Mouse (Mus musculus) telencephalon, adult 2 months (tissue): ENCODE results near the gene Fbxo45.
"Not testable (repeated sequence)": the region's sequence is repeated elsewhere in the genome, so short reads cannot be mapped to it uniquely, and the experiment has no call there.

Source experiments
- DNase-seq: peaks from one replicate; pipeline ENCODE4 v3.0.0-alpha.2; 2011; ENCODE audit warnings: low read depth, low spot score

The Fbxo45 gene

DNA sequence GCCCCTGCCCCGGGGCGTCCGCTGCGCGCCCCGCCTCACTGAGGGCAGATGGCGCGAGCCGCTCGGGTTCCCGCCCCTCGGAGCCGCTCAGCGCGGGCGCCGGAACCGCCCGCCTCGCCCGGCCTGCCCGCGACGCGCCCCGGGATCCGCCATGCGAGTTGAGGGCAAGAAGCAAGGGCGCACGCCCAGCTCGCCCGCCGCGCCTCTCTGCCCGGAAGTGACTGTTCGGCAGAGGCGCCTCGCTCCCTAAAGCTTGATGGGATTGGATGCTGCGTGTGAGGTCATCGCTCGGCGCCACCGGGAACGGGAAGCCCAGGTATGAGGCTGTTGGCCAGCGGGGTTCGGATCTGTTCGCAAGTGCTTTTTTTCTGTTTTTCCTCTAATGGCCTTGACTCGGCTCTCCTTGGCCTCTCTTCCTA lies at the start of gene Fbxo45, which contains the start of gene Wdr53:
Gene Fbxo45, minus strand, starts transcription at position 207 of the 419 bp plus-strand sequence.
Gene Wdr53, plus strand, starts transcription at position 276 of the 419 bp plus-strand sequence.
- DNase-seq: peak; percentile 96

DNA sequence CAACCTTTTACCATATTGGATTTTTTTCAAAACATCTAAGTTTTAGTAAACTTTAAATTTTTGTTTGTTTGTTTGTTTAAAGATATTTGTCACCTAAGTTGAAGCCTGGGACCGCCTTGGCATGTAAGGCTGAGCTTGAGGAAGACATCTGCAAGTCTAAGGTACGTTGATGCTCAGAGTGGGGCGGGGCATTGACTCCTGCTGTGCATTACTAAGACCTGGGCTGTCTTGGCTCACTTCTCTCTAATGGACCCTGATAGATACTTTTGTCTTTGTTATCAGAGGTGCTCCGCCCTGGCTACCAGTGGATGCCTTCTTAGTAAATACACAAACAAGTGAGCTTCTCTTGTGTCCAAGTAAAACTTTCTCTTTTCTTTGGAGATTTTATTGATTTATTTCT lies 44.9 kb upstream of the Fbxo45 start:
- DNase-seq: no peak

- no peak for DNase-seq
These were observed 35.6 kb upstream of the Fbxo45 start for GRCm38 (mm10) chr16:32282608-32283007.

DNA sequence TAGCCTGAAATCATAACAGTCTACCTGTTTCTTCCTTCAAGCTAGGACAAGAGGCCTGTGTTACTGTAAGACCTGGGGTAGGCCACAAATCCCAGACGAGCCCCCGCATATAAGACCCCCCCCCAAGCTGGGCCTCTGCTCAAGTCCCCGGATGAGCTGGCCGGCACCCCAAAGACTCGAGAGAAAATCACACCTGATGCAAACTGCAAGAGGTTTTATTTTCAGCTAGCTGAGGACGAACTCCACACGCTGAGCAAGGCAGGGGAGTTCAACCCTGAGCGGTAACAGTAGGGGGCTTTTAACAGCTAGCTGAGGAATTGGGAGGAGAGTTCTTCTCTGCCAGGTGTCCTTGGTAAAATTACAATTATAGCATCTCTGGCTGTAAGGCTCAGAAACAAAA lies 33.3 kb upstream of the Fbxo45 start:
- DNase-seq: no peak

DNA sequence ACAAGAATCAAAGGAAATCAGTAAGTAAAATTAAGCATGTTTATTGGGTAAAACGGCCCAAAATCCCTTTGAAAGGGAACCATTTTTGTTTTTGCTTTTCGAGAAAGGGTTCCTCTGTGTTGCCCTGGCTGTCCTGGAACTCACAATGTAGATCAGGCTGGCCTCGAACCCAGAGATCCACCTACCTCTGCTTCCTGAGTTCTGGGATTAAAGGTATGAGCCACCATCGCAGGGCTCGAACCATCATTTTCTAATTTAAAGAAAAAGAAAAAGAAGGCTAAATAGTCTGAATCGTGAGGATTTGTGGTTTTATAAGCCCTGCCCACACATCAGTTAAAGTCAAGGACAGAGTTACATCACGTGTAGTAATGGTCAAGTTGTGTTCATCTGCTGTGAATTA lies 31.4 kb upstream of the Fbxo45 start:
- no peak for DNase-seq

DNA sequence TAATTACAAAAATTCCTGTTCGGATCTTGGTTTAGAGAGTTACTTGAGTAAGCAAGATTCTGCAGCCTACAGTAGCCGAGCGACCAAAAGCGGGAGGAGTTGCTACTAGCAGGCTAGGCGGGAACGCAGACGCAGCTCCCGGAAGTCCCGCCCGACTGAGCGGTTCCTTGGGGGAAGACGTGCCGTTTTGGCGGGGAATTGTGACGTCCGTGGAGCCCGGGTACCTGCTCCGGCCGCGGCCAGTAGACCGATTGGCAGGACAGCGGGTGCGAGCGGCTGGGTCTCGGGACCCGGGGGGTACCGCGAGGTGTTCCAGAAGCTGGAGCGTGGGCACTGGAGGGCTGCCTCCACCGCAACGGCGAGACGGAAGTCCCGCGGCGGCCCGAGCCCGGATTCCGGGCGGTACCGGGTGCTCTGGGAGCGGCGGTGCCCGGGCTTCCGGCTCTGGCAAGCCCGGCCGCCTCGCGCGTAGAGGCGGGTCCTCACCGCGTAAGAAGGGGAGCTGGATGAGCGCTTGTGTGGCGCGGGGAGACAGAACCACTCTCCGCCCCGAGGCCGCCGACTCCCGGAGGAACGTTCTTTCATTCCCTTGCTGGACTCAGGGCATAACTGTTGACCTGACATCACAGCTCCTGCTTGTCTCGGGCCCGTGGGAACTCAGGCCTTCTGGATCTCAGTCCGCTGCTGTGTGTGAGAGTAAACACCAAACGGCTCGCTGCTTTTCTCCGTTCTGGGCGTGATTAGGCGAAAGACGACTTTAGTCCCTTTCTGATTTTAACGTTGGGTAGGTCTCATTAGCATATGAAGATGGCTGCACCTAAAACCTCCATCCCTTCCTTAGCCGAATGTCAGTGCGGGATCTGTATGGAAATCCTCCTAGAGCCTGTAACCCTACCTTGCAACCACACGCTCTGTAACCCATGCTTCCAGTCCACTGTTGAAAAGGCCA lies 30.6 kb upstream of the Fbxo45 start, which contains the start of gene Rnf168:
Gene Rnf168, plus strand, starts transcription at position 152 of the 949 bp plus-strand sequence.
- DNase-seq: peak; percentile 89

DNA sequence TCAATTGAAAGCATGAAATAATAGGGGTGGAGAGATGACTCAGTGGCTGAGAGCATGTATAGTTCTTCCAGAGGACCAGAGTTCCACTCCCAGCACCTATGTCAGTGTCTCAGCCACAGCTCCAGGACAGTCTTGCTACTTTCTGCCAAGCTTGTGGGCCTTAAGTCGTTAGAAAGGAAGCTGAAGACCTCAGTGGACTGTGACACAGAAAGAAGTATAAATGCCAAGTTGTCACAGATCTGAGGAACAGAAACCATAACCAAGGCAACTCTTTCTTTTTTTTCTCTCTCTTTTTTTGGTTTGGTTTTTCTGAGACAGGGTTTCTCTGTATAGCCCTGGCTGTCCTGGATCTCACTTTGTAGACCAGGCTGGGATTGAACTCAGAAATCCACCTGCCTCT lies 28.9 kb upstream of the Fbxo45 start:
- no peak for DNase-seq

GRCm38 (mm10) chr16:32275041-32275440 lies 28.1 kb upstream of the Fbxo45 start:
- no peak for DNase-seq

DNA sequence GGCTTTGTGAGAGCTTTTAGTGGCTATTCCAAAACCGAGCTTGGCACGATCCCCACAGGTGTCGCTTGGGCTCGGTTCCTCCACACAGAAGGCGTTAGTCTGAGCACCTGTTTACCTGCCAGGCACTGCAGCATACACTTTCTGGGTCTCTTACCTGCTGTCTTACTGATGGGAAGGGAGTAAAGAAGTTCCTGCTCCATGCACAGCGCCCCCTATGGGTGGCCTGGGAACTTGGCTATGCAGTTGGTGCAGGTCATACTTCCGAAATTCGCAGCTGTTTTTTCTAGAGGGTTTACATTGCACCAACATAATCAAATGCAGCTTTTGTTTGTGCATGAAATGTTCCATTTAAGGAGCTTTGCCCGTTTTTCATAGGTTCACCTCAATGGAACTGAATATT lies 26.4 kb upstream of the Fbxo45 start:
- no peak for DNase-seq

GRCm38 (mm10) chr16:32271291-32271690 lies 24.3 kb upstream of the Fbxo45 start, which contains the start of gene Smco1:
TSS of gene Smco1 (plus strand) at chr16:32271468.
- no peak for DNase-seq

DNA sequence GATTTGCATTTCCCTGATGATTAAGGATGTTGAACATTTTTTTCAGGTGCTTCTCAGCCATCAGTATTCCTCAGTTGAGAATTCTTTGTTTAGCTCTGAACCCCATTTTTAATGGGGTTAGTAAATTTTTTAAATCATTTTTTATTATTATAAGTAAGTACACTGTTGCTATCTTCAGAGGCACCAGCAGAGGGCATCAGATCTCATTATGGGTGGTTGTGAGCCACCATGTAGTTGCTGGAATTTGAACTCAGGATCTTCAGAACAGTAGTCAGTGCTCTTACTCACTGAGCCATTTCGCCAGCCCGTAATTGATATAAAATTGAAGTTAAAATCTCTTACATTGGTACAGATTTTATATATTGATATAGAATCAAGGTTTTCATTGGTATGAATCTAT lies 17.3 kb upstream of the Fbxo45 start:
- DNase-seq: not testable (repeated sequence)

DNA sequence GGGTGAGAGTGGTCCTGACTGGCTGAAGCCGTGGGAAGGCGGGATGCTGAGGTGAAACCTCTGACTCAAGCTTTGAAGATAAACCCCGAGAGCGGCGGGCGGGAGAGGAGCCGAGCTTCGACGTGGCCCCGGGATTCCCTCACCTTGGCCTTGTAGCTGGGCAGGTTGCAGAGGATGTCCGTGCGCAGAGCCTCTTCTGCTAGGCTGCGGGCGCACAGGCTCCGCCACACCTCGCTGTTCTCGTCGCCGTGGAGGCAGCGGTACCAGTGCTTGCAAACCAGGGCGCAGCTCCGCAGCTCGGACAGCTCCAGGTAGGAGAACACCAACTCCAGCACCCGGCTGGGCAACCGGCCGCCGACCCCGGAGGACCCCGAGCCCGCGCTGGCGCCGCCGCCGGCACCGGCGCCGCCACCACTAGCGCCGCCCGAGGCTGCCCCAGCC lies 587 bp downstream of the Fbxo45 start:
- DNase-seq: no peak

- no peak for DNase-seq
These were observed 3.1 kb downstream of the Fbxo45 start for GRCm38 (mm10) chr16:32243901-32244300.

DNA sequence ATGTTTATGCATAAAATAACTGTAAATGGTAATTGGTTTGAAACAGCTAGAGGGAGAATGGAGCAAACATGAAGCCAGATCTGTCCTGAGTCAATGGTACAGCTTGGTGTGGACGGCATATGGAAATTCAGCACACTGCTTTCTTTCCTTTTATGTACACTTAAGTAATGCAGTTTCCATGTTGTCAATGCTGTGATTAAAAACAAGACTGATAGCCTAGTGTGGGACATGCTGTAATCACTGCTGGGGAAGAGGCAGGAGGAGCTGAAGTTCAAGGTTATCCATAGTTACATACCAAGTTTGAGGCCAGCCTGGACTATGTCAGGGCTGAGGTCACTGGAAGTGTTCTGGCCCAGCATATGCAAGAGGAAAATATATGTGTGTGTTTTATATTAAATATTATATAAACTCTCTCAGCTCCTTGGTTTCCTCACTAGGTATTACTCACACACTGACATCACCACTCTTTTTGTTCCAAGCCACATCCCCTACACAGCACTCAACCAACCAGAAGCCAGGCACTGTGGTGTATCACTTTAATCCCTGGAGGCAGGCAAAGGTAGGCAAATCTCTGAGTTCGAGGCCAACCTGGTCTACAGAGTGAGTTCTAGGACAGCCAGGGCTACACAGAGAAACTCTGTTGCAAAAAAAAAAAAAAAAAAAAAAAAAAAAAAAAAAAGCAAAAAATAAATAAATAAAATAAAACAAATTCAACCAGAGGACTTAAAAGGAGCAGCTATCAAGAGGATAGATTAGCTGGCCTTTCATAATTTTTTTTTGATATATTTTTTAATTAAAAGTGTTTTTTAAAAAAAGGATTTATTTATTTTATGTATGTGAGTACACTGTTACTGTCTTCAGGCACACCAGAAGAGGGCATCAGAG lies 7.3 kb downstream of the Fbxo45 start:
- DNase-seq: no peak

DNA sequence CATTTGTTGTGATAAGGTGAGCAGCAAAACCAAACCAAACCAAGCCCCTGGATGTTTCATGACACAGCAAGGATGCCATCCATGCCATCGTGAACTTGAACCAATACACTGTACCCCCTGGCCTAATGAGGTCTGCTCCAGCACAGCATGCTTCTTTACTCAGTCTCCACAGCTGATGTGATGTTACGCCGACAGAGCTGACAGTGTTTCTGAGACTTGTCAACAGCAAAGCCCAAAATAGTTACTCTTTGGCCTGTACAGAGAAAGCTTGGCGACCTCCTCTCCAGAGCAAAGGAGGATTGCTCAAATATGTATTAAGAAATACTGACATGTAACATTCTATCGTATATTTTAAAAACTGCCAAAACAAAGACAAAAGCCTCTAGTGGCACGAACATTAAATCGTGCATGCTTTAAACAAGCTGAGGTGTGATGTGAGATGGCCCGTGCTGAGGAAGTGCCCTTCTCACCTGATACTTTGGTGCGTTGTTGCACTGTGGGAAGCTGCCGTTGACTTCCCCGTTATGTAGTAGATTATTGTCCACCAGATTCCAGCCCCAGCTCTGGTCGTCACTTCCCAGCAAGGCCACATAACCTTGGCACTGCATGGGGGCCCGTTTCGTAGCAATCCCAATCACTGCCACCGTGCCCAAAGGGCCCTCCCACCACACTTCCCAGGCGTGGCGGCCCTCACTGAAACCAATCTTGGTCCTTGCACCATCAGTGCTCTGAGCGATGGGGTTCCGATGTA lies 8.9 kb downstream of the Fbxo45 start:
- DNase-seq: no peak

DNA sequence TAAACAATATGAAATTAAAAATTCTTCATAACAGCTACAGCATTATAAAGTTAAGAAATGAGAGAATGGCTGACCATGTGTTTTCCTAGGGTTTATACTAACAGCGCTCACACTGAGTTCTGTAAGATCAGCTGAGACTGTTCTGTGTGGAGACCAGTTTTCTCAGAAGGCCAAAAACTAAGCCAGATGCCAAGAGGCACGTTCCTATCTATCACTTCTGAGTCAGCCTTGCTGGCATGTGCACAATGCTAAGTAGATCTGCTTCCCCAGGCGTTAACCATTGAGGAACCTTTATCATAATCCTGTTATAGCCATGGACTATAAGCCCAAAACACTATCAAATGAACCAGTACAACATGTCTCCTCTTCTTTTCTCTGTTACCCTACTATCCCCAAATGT lies 14.9 kb downstream of the Fbxo45 start:
- not testable (repeated sequence) for DNase-seq

DNA sequence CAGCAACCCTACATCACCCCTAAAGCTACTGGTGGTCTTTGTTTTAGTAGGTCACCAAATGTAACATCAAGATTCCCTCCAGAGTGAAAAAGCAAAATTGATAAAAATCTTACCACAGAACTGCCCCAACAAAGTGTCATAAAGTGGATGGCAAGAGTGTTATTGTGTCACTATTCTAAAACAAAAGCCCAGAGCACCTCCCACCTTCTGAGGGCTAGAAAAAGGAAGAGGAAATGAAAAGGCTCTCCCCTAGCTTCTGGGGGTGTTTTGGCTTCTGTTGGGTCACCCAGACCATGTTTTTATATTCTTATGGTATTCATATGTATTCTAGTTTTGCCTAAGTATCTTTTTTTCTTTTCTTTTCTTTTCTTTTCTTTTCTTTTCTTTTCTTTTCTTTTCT lies 24.6 kb downstream of the Fbxo45 start:
- no peak for DNase-seq

GRCm38 (mm10) chr16:32221803-32222202 lies 25.2 kb downstream of the Fbxo45 start:
- DNase-seq: no peak

GRCm38 (mm10) chr16:32214804-32215576 lies 32.0 kb downstream of the Fbxo45 start:
- peak; percentile 85 for DNase-seq

GRCm38 (mm10) chr16:32214156-32214555 lies 32.8 kb downstream of the Fbxo45 start:
- DNase-seq: no peak
